Mouse (Mus musculus): ENCODE measurements around the gene Agbl3. TPM values are rescaled to one million over a fixed set of nuclear protein-coding genes. Genes with fewer than 3 reads are reported as not detected.

Agbl3 gene
- polyA plus RNA-seq, 1 experiment from 2014 or later: 6.3 TPM

- H3K9ac ChIP-seq (ENCODE audit: low read depth, low read length): no peak overlapping the region
These were observed 44.2 kb downstream of the Agbl3 start for GRCm38 (mm10) chr6:34824406-34824805.

GRCm38 (mm10) chr6:34832352-34832751 lies 52.1 kb downstream of the Agbl3 start:
- no peak overlapping the region for H3K27ac ChIP-seq (replicated peaks; ENCODE audit: low read depth, low read length)
- no peaks in the 10 kb centered on the region for H3K4me1 ChIP-seq (ENCODE audit: control insufficient read depth, insufficient read depth, low read length)
- no peaks in the 10 kb centered on the region for H3K36me3 ChIP-seq (ENCODE audit: control insufficient read depth, insufficient read depth, low read length)
- DNase-seq (ENCODE audit: low spot score) (no peak), ATAC-seq (ENCODE audit: low read depth) (no peak)
- H3K9ac ChIP-seq (ENCODE audit: low read depth, low read length): no peak overlapping the region
- no peaks in the 10 kb centered on the region for H3K27me3 ChIP-seq (replicated peaks; ENCODE audit: control insufficient read depth, insufficient read depth, low read length)
- no peak overlapping the region for H3K4me3 ChIP-seq (ENCODE audit: low read depth, low read length)
- H3K9me3 ChIP-seq (ENCODE audit: control insufficient read depth, low read length): no peaks in the 10 kb centered on the region
- no peak overlapping the region for H3K4me2 ChIP-seq (ENCODE audit: low read depth, low read length)
- WGBS: 93% methylated on average over 5 of the region's 5 CpGs

More at GRCm38 (mm10) chr6:34824406-34824805, 44.2 kb downstream of the Agbl3 start:
- no peaks in the 10 kb centered on the region for H3K4me1 ChIP-seq (ENCODE audit: control insufficient read depth, insufficient read depth, low read length)
- no peaks in the 10 kb centered on the region for H3K9me3 ChIP-seq (ENCODE audit: control insufficient read depth, low read length)
- H3K4me2 ChIP-seq (ENCODE audit: low read depth, low read length): no peak overlapping the region
- no peaks in the 10 kb centered on the region for H3K27me3 ChIP-seq (replicated peaks; ENCODE audit: control insufficient read depth, insufficient read depth, low read length)
- H3K36me3 ChIP-seq (ENCODE audit: control insufficient read depth, insufficient read depth, low read length): no peaks in the 10 kb centered on the region
- no peak overlapping the region for H3K27ac ChIP-seq (replicated peaks; ENCODE audit: low read depth, low read length)
- DNase-seq (ENCODE audit: low spot score) (peak; percentile 54), ATAC-seq (ENCODE audit: low read depth) (no peak)
- no peak overlapping the region for H3K4me3 ChIP-seq (ENCODE audit: low read depth, low read length)

- ATAC-seq (ENCODE audit: low read depth) (no peak), DNase-seq (ENCODE audit: low spot score) (no peak)
- 89% methylated on average over 11 of the region's 11 CpGs for WGBS
- Histone ChIP-seq H3K27me3 (replicated peaks; ENCODE audit: control insufficient read depth, insufficient read depth, low read length) (no peaks in the 10 kb centered on the region), H3K4me2 (ENCODE audit: low read depth, low read length) (no peak overlapping the region), H3K36me3 (ENCODE audit: control insufficient read depth, insufficient read depth, low read length) (no peaks in the 10 kb centered on the region), H3K9ac (ENCODE audit: low read depth, low read length) (no peak overlapping the region), H3K4me1 (ENCODE audit: control insufficient read depth, insufficient read depth, low read length) (peaks cover 4% of the 10 kb centered on the region; the same call in 1 of the 2 replicates), H3K9me3 (ENCODE audit: control insufficient read depth, low read length) (no peaks in the 10 kb centered on the region), H3K27ac (replicated peaks; ENCODE audit: low read depth, low read length) (no peak overlapping the region), H3K4me3 (ENCODE audit: low read depth, low read length) (no peak overlapping the region)
These were observed 81.4 kb downstream of the Agbl3 start for GRCm38 (mm10) chr6:34861546-34862053.

- Histone ChIP-seq H3K4me1 (ENCODE audit: control insufficient read depth, insufficient read depth, low read length) (peaks cover 11% of the 10 kb centered on the region; the same call in 1 of the 2 replicates), H3K4me3 (ENCODE audit: low read depth, low read length) (no peak overlapping the region), H3K9ac (ENCODE audit: low read depth, low read length) (no peak overlapping the region), H3K27ac (replicated peaks; ENCODE audit: low read depth, low read length) (no peak overlapping the region), H3K36me3 (ENCODE audit: control insufficient read depth, insufficient read depth, low read length) (no peaks in the 10 kb centered on the region), H3K9me3 (ENCODE audit: control insufficient read depth, low read length) (no peaks in the 10 kb centered on the region), H3K27me3 (replicated peaks; ENCODE audit: control insufficient read depth, insufficient read depth, low read length) (no peaks in the 10 kb centered on the region), H3K4me2 (ENCODE audit: low read depth, low read length) (peak overlapping the region; percentile 41; the same call in 1 of the 2 replicates)
- ATAC-seq (ENCODE audit: low read depth): no peak
- DNase-seq (ENCODE audit: low spot score): no peak
- WGBS: 87% methylated on average over 6 of the region's 6 CpGs
These were observed 82.1 kb downstream of the Agbl3 start for GRCm38 (mm10) chr6:34862381-34862780.

GRCm38 (mm10) chr6:34862791-34863403 lies 82.7 kb downstream of the Agbl3 start, which contains the start of gene Tmem140:
Tmem140 (plus strand) TSS chr6:34863146.
- WGBS: 26% methylated on average over 11 of the region's 11 CpGs
- Histone ChIP-seq H3K4me1 (ENCODE audit: control insufficient read depth, insufficient read depth, low read length) (peaks cover 12% of the 10 kb centered on the region; the same call in 1 of the 2 replicates), H3K36me3 (ENCODE audit: control insufficient read depth, insufficient read depth, low read length) (no peaks in the 10 kb centered on the region), H3K27ac (replicated peaks; ENCODE audit: low read depth, low read length) (no peak within 1 kb of the TSS), H3K27me3 (replicated peaks; ENCODE audit: control insufficient read depth, insufficient read depth, low read length) (no peaks in the 10 kb centered on the region), H3K4me3 (ENCODE audit: low read depth, low read length) (peak within 1 kb of the TSS; percentile 2; the same call in 1 of the 2 replicates), H3K9me3 (ENCODE audit: control insufficient read depth, low read length) (no peaks in the 10 kb centered on the region), H3K9ac (ENCODE audit: low read depth, low read length) (0 out of 2 replicates have a peak within 1 kb of the TSS, but pooled peaks have one; percentile 21), H3K4me2 (ENCODE audit: low read depth, low read length) (peak within 1 kb of the TSS; percentile 41)
- DNase-seq (ENCODE audit: low spot score) (no peak), ATAC-seq (ENCODE audit: low read depth) (no peak; the same call in 1 of the 2 replicates)

GRCm38 (mm10) chr6:34863786-34864514 lies 83.7 kb downstream of the Agbl3 start:
- no peak overlapping the region for H3K9ac ChIP-seq (ENCODE audit: low read depth, low read length)
- 45% methylated on average over 9 of the region's 9 CpGs for WGBS
- no peaks in the 10 kb centered on the region for H3K27me3 ChIP-seq (replicated peaks; ENCODE audit: control insufficient read depth, insufficient read depth, low read length)
- DNase-seq (ENCODE audit: low spot score) (no peak), ATAC-seq (ENCODE audit: low read depth) (no peak)
- H3K4me2 ChIP-seq (ENCODE audit: low read depth, low read length): no peak overlapping the region
- H3K4me3 ChIP-seq (ENCODE audit: low read depth, low read length): no peak overlapping the region
- H3K27ac ChIP-seq (replicated peaks; ENCODE audit: low read depth, low read length): no peak overlapping the region
- H3K9me3 ChIP-seq (ENCODE audit: control insufficient read depth, low read length): no peaks in the 10 kb centered on the region
- H3K4me1 ChIP-seq (ENCODE audit: control insufficient read depth, insufficient read depth, low read length): peaks cover 12% of the 10 kb centered on the region; the same call in 1 of the 2 replicates
- H3K36me3 ChIP-seq (ENCODE audit: control insufficient read depth, insufficient read depth, low read length): no peaks in the 10 kb centered on the region

GRCm38 (mm10) chr6:34865213-34865612 lies 85.0 kb downstream of the Agbl3 start:
- Histone ChIP-seq H3K9me3 (ENCODE audit: control insufficient read depth, low read length) (no peaks in the 10 kb centered on the region), H3K36me3 (ENCODE audit: control insufficient read depth, insufficient read depth, low read length) (no peaks in the 10 kb centered on the region), H3K9ac (ENCODE audit: low read depth, low read length) (no peak overlapping the region), H3K4me3 (ENCODE audit: low read depth, low read length) (no peak overlapping the region), H3K4me2 (ENCODE audit: low read depth, low read length) (no peak overlapping the region), H3K4me1 (ENCODE audit: control insufficient read depth, insufficient read depth, low read length) (peaks cover 12% of the 10 kb centered on the region; the same call in 1 of the 2 replicates), H3K27ac (replicated peaks; ENCODE audit: low read depth, low read length) (peak overlapping the region; percentile 10; the same call in 1 of the 2 replicates), H3K27me3 (replicated peaks; ENCODE audit: control insufficient read depth, insufficient read depth, low read length) (no peaks in the 10 kb centered on the region)
- WGBS: 55% methylated on average over 5 of the region's 5 CpGs
- no peak for ATAC-seq (ENCODE audit: low read depth)
- no peak for DNase-seq (ENCODE audit: low spot score)

GRCm38 (mm10) chr6:34865711-34866593 lies 85.7 kb downstream of the Agbl3 start:
- ATAC-seq (ENCODE audit: low read depth): peak; percentile 31; the same call in 1 of the 2 replicates
- DNase-seq (ENCODE audit: low spot score): no peak
- Histone ChIP-seq H3K9ac (ENCODE audit: low read depth, low read length) (no peak overlapping the region), H3K4me1 (ENCODE audit: control insufficient read depth, insufficient read depth, low read length) (peaks cover 19% of the 10 kb centered on the region), H3K27me3 (replicated peaks; ENCODE audit: control insufficient read depth, insufficient read depth, low read length) (no peaks in the 10 kb centered on the region), H3K4me2 (ENCODE audit: low read depth, low read length) (no peak overlapping the region), H3K4me3 (ENCODE audit: low read depth, low read length) (no peak overlapping the region), H3K9me3 (ENCODE audit: control insufficient read depth, low read length) (no peaks in the 10 kb centered on the region), H3K36me3 (ENCODE audit: control insufficient read depth, insufficient read depth, low read length) (no peaks in the 10 kb centered on the region), H3K27ac (replicated peaks; ENCODE audit: low read depth, low read length) (0 out of 2 replicates have a peak overlapping the region, but pooled peaks have one; percentile 6)
- 42% methylated on average over 7 of the region's 7 CpGs for WGBS

Measured in embryonic facial prominence, embryonic 14.5 days (tissue).